Mouse (Mus musculus) lung, embryonic 14.5 days (tissue): ENCODE measurements around the gene Taf7l. TPM values are rescaled to one million over a fixed set of nuclear protein-coding genes. Genes with fewer than 3 reads are reported as not detected.

Experiments used
- ATAC-seq: fragments of 200-750 bp; cut with Nextera tagmentation; 2 replicates; pipeline ENCODE4 v1.8.0; 2017; ENCODE audit warnings: mild to moderate bottlenecking, moderate TSS enrichment, moderate library complexity; ENCODE audit not compliant: insufficient read depth
- DNase-seq: peaks from one replicate; pipeline ENCODE4 v3.0.0-alpha.2; 2015
- H3K27ac ChIP-seq: fragments of 300-500 bp; sonication (generic); 2 replicates; pipeline ENCODE4 v1.5.1; 2014; ENCODE audit warnings: low read depth, mild to moderate bottlenecking, moderate library complexity
- H3K27me3 ChIP-seq: fragments of 300-500 bp; sonication (generic); 2 replicates; pipeline ENCODE4 v1.6.1; 2014; ENCODE audit warnings: low read length, control low read depth; ENCODE audit not compliant: insufficient read depth
- H3K36me3 ChIP-seq: fragments of 300-500 bp; sonication (generic); 2 replicates; pipeline ENCODE4 v1.6.1; 2014; ENCODE audit warnings: control low read depth; ENCODE audit not compliant: insufficient read depth
- H3K4me1 ChIP-seq: fragments of 300-500 bp; sonication (generic); 2 replicates; pipeline ENCODE4 v1.6.1; 2014; ENCODE audit warnings: antibody characterized with exemption, control low read depth; ENCODE audit not compliant: insufficient read depth
- H3K4me2 ChIP-seq: fragments of 300-500 bp; sonication (generic); 2 replicates; pipeline ENCODE4 v1.6.1; 2014; ENCODE audit warnings: mild to moderate bottlenecking
- H3K4me3 ChIP-seq: fragments of 300-500 bp; sonication (generic); 2 replicates; pipeline ENCODE4 v1.5.1; 2014; ENCODE audit warnings: low read depth, low read length
- H3K9ac ChIP-seq: fragments of 300-500 bp; sonication (generic); 2 replicates; pipeline ENCODE4 v1.6.1; 2014
- H3K9me3 ChIP-seq: fragments of 300-500 bp; sonication (generic); 2 replicates; pipeline ENCODE4 v1.6.1; 2016; ENCODE audit warnings: low read depth, low read length, control low read depth
- CTCF ChIP-seq: IDR thresholded peaks from 2 replicates; pipeline ENCODE4 v1.5.1; 2016; ENCODE audit warnings: antibody characterized with exemption, low read depth
- WGBS: fragments of 180-500 bp; shearing (Covaris S2); extraction: QIAGEN DNeasy Blood & Tissue Kit; methylation state at CpG from one replicate; pipeline ENCODE4 v1.1.7; 2014; 5-methylcytosine and 5-hydroxymethylcytosine counted together
- polyA plus RNA-seq: library from polyadenylated mRNA; unstranded; fragments of >200 nt; fragmentation: Nextera tagmentation; extraction: Ambion mirVana; gene quantifications from 2 replicates; pipeline ENCODE4 v1.2.1, GENCODE M21; 2014

Taf7l gene
- not detected in 2 replicates for polyA plus RNA-seq

DNA sequence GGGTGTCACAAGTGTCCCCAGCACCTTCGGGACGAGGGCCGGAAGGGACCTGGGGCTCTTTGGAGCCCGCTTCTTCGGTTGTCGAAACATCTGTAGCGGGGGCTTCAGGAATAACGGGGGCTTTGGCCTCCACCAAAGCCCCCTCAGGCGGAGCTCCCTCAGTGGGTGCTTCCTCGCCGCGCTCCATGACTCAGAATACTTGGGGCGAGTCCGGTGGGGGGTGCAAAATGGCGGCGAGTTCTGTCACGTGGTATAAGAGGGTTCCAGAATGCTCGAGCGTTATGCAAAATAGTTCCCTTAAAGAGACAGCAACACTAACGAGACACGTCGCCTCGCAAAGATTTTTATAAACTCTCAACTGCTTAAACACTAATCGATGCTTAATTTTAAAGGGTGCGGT, at the start of gene Taf7l:
TSS of gene Taf7l (minus strand) at position 201 of the 400 bp plus-strand sequence.
- Histone ChIP-seq H3K4me3 (no peak within 1 kb of the TSS), H3K27ac (no peak within 1 kb of the TSS), H3K9me3 (peaks cover 10% of the 10 kb centered on the region; the same call in 1 of the 2 replicates), H3K27me3 (no peaks in the 10 kb centered on the region), H3K36me3 (no peaks in the 10 kb centered on the region), H3K9ac (no peak within 1 kb of the TSS), H3K4me2 (peak within 1 kb of the TSS; percentile 23; the same call in 1 of the 2 replicates), H3K4me1 (no peaks in the 10 kb centered on the region)
- WGBS, result 87% methylated on average over 25 of the region's 25 CpGs
- ATAC-seq, result no peak
- no peak for TF ChIP-seq CTCF
- no peak for DNase-seq

DNA sequence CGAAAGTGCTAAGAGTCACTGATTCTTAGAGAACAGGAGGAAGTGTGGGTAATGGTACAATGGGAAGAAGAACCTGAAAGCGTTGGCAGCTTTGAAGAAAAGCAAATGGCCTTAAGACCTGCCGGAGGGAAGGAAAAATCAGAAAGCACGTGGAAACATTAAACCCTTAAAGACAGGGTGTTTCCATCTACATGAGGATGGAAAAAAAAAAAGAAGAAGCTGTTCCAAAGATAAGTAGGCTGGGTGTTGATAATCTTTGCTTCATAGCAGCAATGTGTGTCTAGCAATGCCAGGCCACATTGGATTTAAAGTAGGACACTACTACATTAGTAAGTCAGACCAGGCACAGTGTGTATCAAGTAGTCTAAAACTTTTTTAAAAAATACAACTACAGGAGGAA, 49.0 kb upstream of the Taf7l start:
- Histone ChIP-seq H3K4me2 (no peak overlapping the region), H3K9ac (no peak overlapping the region), H3K36me3 (no peaks in the 10 kb centered on the region), H3K27ac (no peak overlapping the region), H3K4me1 (no peaks in the 10 kb centered on the region), H3K4me3 (no peak overlapping the region), H3K9me3 (no peaks in the 10 kb centered on the region), H3K27me3 (no peaks in the 10 kb centered on the region)
- DNase-seq (no peak), ATAC-seq (no peak)
- TF ChIP-seq CTCF, result no peak
- WGBS, result 75% methylated on average over 4 of the region's 4 CpGs

DNA sequence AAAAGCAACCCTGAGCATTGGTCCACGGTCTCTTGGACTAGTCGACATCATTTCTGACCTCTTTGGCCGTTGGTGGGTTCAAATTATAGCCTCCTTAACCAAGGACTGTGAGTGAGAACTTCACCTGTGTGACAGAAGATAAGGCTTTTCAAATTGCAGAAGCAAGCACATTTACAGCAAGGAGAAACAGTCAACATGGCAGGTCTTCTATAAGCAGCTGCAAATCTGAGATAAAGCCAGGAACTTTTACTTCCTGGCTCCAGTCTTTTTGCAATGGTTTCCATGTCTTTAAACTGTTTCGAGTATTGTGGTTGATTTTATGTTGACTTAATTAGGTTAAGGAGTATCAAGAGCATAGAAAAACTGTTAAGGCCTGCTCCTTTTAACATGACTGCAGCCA, 47.5 kb upstream of the Taf7l start:
- no peaks in the 10 kb centered on the region for H3K27me3 ChIP-seq
- H3K4me1 ChIP-seq, result no peaks in the 10 kb centered on the region
- no peak overlapping the region for H3K27ac ChIP-seq
- no peak for TF ChIP-seq CTCF
- ATAC-seq (no peak), DNase-seq (no peak)
- no peak overlapping the region for H3K9ac ChIP-seq
- 65% methylated on average over 4 of the region's 4 CpGs for WGBS
- H3K9me3 ChIP-seq, result no peaks in the 10 kb centered on the region
- no peaks in the 10 kb centered on the region for H3K36me3 ChIP-seq
- H3K4me3 ChIP-seq, result no peak overlapping the region
- no peak overlapping the region for H3K4me2 ChIP-seq

DNA sequence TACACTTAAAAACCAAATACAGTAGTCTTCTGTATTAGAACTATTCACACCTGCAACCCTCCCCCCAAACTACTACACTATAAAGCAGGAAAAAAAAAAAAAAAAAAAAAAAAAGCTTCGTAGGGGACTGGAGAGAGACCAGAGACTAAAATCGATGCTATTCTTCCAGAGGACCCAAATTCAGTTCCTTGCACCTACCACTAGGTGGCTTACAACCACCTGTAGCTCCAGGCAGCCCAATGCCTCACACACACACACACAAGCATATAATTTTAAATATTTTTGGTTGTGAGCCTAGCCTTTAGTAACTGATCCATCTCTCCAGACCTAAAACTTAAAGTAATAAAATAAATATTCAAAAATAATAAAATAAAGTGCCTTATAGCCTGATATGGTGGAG, 33.2 kb upstream of the Taf7l start:
- Histone ChIP-seq H3K9ac (no peak overlapping the region), H3K9me3 (no peaks in the 10 kb centered on the region), H3K27ac (no peak overlapping the region), H3K4me1 (no peaks in the 10 kb centered on the region), H3K4me3 (no peak overlapping the region), H3K27me3 (no peaks in the 10 kb centered on the region), H3K36me3 (no peaks in the 10 kb centered on the region), H3K4me2 (no peak overlapping the region)
- peak; percentile 65 for TF ChIP-seq CTCF
- ATAC-seq (no peak), DNase-seq (peak; percentile 7)
- 28% methylated on average over 2 of the region's 2 CpGs for WGBS

DNA sequence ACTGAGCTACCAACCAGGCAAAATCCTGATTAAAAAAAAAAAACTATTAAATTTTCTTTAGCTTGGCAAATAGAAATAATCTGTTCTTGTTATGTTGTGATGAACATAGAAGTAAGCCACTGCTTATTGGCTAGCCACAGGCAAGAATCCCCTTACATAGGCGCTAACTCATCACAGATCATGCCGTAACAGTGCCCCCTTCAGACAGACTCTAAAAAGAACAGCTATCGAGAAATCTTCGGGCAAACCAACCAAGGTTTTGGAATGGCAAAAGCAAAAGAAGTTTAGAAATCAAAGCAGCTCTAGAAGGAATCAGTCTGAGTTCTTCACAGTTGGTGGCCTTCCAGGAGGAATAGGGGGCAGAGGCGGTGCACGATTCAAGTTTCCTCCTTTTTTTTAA, 31.7 kb upstream of the Taf7l start:
- H3K36me3 ChIP-seq, result no peaks in the 10 kb centered on the region
- H3K4me2 ChIP-seq, result no peak overlapping the region
- H3K9me3 ChIP-seq, result no peaks in the 10 kb centered on the region
- 72% methylated on average over 6 of the region's 6 CpGs for WGBS
- no peak for ATAC-seq
- H3K4me3 ChIP-seq, result no peak overlapping the region
- no peak overlapping the region for H3K9ac ChIP-seq
- H3K4me1 ChIP-seq, result no peaks in the 10 kb centered on the region
- no peak for TF ChIP-seq CTCF
- DNase-seq, result no peak
- no peaks in the 10 kb centered on the region for H3K27me3 ChIP-seq
- H3K27ac ChIP-seq, result no peak overlapping the region

DNA sequence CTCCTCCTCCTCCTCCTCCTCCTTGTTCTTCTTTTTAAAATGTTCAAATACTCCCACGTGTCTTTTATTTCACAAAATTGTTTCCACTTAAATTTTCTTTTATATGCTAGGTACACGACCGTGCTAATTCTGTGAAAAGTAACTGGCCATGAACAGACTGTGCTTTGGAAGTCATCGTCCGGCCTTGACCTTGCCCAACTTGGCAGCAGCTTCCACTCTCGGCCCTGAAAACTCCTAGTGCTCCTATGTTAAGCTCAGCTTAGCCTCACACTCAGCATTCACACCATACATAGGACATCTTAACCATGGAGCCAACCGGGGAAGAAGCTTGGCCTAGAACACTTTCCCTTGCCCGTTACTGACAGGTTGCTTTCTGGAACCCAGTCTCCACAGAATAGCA, 24.4 kb upstream of the Taf7l start:
- Histone ChIP-seq H3K4me2 (no peak overlapping the region), H3K27ac (no peak overlapping the region), H3K9ac (no peak overlapping the region), H3K9me3 (no peaks in the 10 kb centered on the region), H3K27me3 (no peaks in the 10 kb centered on the region), H3K4me1 (no peaks in the 10 kb centered on the region), H3K4me3 (no peak overlapping the region), H3K36me3 (no peaks in the 10 kb centered on the region)
- WGBS, result 82% methylated on average over 8 of the region's 8 CpGs
- DNase-seq (no peak), ATAC-seq (no peak)
- no peak for TF ChIP-seq CTCF

DNA sequence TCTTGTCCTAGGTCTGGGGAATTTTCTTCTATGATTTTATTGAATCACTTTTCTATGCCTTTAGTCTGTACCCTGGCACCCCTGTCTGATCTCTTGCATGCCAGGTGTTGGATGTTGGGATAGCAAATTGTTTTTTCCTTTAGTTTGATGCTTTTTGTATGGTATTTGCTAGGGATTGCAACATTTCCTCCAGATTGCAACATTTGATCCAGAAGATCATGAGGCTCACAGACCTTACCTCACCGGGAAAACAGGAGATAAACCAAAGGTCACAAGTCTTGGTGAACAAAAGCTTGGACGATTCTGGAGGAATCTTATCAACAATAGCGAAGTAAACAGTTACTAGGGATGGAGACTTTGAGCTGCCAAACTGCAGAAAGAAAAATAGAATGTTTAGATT, 5.4 kb upstream of the Taf7l start:
- 26% methylated on average over 3 of the region's 3 CpGs for WGBS
- ATAC-seq, result no peak
- no peaks in the 10 kb centered on the region for H3K9me3 ChIP-seq

More for the DNA sequence above, 5.4 kb upstream of the Taf7l start:
- DNase-seq, result no peak
- Histone ChIP-seq H3K4me2 (no peak overlapping the region), H3K9ac (no peak overlapping the region), H3K4me1 (no peaks in the 10 kb centered on the region), H3K4me3 (no peak overlapping the region), H3K27ac (no peak overlapping the region), H3K36me3 (no peaks in the 10 kb centered on the region), H3K27me3 (no peaks in the 10 kb centered on the region)
- TF ChIP-seq CTCF, result no peak
